Mouse (Mus musculus): Measurements from ENCODE around the gene Kdm1a. TPM values are rescaled to one million over a fixed set of nuclear protein-coding genes. Genes with fewer than 3 reads are reported as not detected.

Gene Kdm1a
- polyA plus RNA-seq, 1 experiment from 2014 or later: 16.5 TPM

GRCm38 (mm10) chr4:136638890-136639289, 36.4 kb upstream of the Kdm1a start:
- Histone ChIP-seq H3K9me3 (ENCODE audit: control insufficient read depth) (no peaks in the 10 kb centered on the region), H3K4me3 (ENCODE audit: low read depth, low read length) (no peak overlapping the region), H3K27ac (ENCODE audit: low read depth, low read length) (no peak overlapping the region), H3K4me1 (replicated peaks; ENCODE audit: control insufficient read depth, insufficient read depth, low read length) (0 out of 2 replicates have a peak, but pooled peaks cover 2% of the 10 kb centered on the region), H3K9ac (ENCODE audit: low read depth, low read length) (no peak overlapping the region), H3K4me2 (replicated peaks; ENCODE audit: low read depth) (no peak overlapping the region), H3K27me3 (replicated peaks; ENCODE audit: control insufficient read depth, insufficient read depth, low read length) (peaks cover 29% of the 10 kb centered on the region), H3K36me3 (ENCODE audit: control insufficient read depth, insufficient read depth) (no peaks in the 10 kb centered on the region)
- ATAC-seq: no peak
- WGBS: 24% methylated on average over 10 of the region's 10 CpGs
- no peak for TF ChIP-seq CTCF (IDR thresholded peaks at IDR 0.05; ENCODE audit: low read depth)

- no peaks in the 10 kb centered on the region for H3K36me3 ChIP-seq (ENCODE audit: control insufficient read depth, insufficient read depth)
- 0 out of 2 replicates have a peak, but pooled peaks cover 2% of the 10 kb centered on the region for H3K4me1 ChIP-seq (replicated peaks; ENCODE audit: control insufficient read depth, insufficient read depth, low read length)
- no peak overlapping the region for H3K4me2 ChIP-seq (replicated peaks; ENCODE audit: low read depth)
- H3K9me3 ChIP-seq (ENCODE audit: control insufficient read depth): no peaks in the 10 kb centered on the region
- H3K27ac ChIP-seq (ENCODE audit: low read depth, low read length): no peak overlapping the region
- no peak overlapping the region for H3K4me3 ChIP-seq (ENCODE audit: low read depth, low read length)
- no peak for TF ChIP-seq CTCF (IDR thresholded peaks at IDR 0.05; ENCODE audit: low read depth)
- H3K27me3 ChIP-seq (replicated peaks; ENCODE audit: control insufficient read depth, insufficient read depth, low read length): peaks cover 29% of the 10 kb centered on the region
- 57% methylated on average over 7 of the region's 7 CpGs for WGBS
- no peak for ATAC-seq
- no peak overlapping the region for H3K9ac ChIP-seq (ENCODE audit: low read depth, low read length)
These were observed 35.8 kb upstream of the Kdm1a start for GRCm38 (mm10) chr4:136638230-136638750.

GRCm38 (mm10) chr4:136637563-136638229, 35.2 kb upstream of the Kdm1a start:
- 2% methylated on average over 73 of the region's 76 CpGs for WGBS
- H3K36me3 ChIP-seq (ENCODE audit: control insufficient read depth, insufficient read depth): no peaks in the 10 kb centered on the region
- peak overlapping the region; percentile 45 for H3K4me3 ChIP-seq (ENCODE audit: low read depth, low read length)
- H3K4me2 ChIP-seq (replicated peaks; ENCODE audit: low read depth): peak overlapping the region; percentile 81
- H3K27ac ChIP-seq (ENCODE audit: low read depth, low read length): no peak overlapping the region
- ATAC-seq: peak; percentile 51
- H3K9ac ChIP-seq (ENCODE audit: low read depth, low read length): peak overlapping the region; percentile 13; the same call in 1 of the 2 replicates
- H3K9me3 ChIP-seq (ENCODE audit: control insufficient read depth): no peaks in the 10 kb centered on the region
- 0 out of 2 replicates have a peak, but pooled peaks cover 2% of the 10 kb centered on the region for H3K4me1 ChIP-seq (replicated peaks; ENCODE audit: control insufficient read depth, insufficient read depth, low read length)
- peaks cover 29% of the 10 kb centered on the region for H3K27me3 ChIP-seq (replicated peaks; ENCODE audit: control insufficient read depth, insufficient read depth, low read length)
- no peak for TF ChIP-seq CTCF (IDR thresholded peaks at IDR 0.05; ENCODE audit: low read depth)

GRCm38 (mm10) chr4:136636983-136637562, 34.5 kb upstream of the Kdm1a start:
- Histone ChIP-seq H3K4me1 (replicated peaks; ENCODE audit: control insufficient read depth, insufficient read depth, low read length) (0 out of 2 replicates have a peak, but pooled peaks cover 2% of the 10 kb centered on the region), H3K36me3 (ENCODE audit: control insufficient read depth, insufficient read depth) (no peaks in the 10 kb centered on the region), H3K9me3 (ENCODE audit: control insufficient read depth) (no peaks in the 10 kb centered on the region), H3K27ac (ENCODE audit: low read depth, low read length) (no peak overlapping the region), H3K27me3 (replicated peaks; ENCODE audit: control insufficient read depth, insufficient read depth, low read length) (peaks cover 29% of the 10 kb centered on the region), H3K9ac (ENCODE audit: low read depth, low read length) (0 out of 2 replicates have a peak overlapping the region, but pooled peaks have one; percentile 13), H3K4me2 (replicated peaks; ENCODE audit: low read depth) (peak overlapping the region; percentile 81), H3K4me3 (ENCODE audit: low read depth, low read length) (peak overlapping the region; percentile 45)
- TF ChIP-seq CTCF (IDR thresholded peaks at IDR 0.05; ENCODE audit: low read depth): no peak
- ATAC-seq: no peak
- WGBS: 19% methylated on average over 29 of the region's 37 CpGs

GRCm38 (mm10) chr4:136636511-136636910, 34.0 kb upstream of the Kdm1a start:
- Histone ChIP-seq H3K9me3 (ENCODE audit: control insufficient read depth) (no peaks in the 10 kb centered on the region), H3K4me2 (replicated peaks; ENCODE audit: low read depth) (no peak overlapping the region), H3K27ac (ENCODE audit: low read depth, low read length) (no peak overlapping the region), H3K36me3 (ENCODE audit: control insufficient read depth, insufficient read depth) (no peaks in the 10 kb centered on the region), H3K27me3 (replicated peaks; ENCODE audit: control insufficient read depth, insufficient read depth, low read length) (peaks cover 29% of the 10 kb centered on the region), H3K9ac (ENCODE audit: low read depth, low read length) (no peak overlapping the region), H3K4me3 (ENCODE audit: low read depth, low read length) (no peak overlapping the region), H3K4me1 (replicated peaks; ENCODE audit: control insufficient read depth, insufficient read depth, low read length) (0 out of 2 replicates have a peak, but pooled peaks cover 2% of the 10 kb centered on the region)
- no peak for TF ChIP-seq CTCF (IDR thresholded peaks at IDR 0.05; ENCODE audit: low read depth)
- WGBS: 67% methylated on average over 5 of the region's 5 CpGs
- no peak for ATAC-seq

- peaks cover 29% of the 10 kb centered on the region for H3K27me3 ChIP-seq (replicated peaks; ENCODE audit: control insufficient read depth, insufficient read depth, low read length)
- no peak for ATAC-seq
- no peak overlapping the region for H3K27ac ChIP-seq (ENCODE audit: low read depth, low read length)
- no peaks in the 10 kb centered on the region for H3K9me3 ChIP-seq (ENCODE audit: control insufficient read depth)
- no peak overlapping the region for H3K4me2 ChIP-seq (replicated peaks; ENCODE audit: low read depth)
- no peak overlapping the region for H3K4me3 ChIP-seq (ENCODE audit: low read depth, low read length)
- no peak overlapping the region for H3K9ac ChIP-seq (ENCODE audit: low read depth, low read length)
- 0 out of 2 replicates have a peak, but pooled peaks cover 2% of the 10 kb centered on the region for H3K4me1 ChIP-seq (replicated peaks; ENCODE audit: control insufficient read depth, insufficient read depth, low read length)
- TF ChIP-seq CTCF (IDR thresholded peaks at IDR 0.05; ENCODE audit: low read depth): peak; percentile 44
- no peaks in the 10 kb centered on the region for H3K36me3 ChIP-seq (ENCODE audit: control insufficient read depth, insufficient read depth)
These were observed 33.5 kb upstream of the Kdm1a start for GRCm38 (mm10) chr4:136635995-136636394.

Measured in intestine, postnatal 0 days (tissue).